Mouse (Mus musculus) regulatory T cell (primary cell): ENCODE measurements around the gene Atp5s.

Experiments
- in situ Hi-C: fragments of 300-600 bp; cut with MboI, MseI; formaldehyde crosslinking; loops from one replicate; pipeline ENCODE4 v1.15.1; 2025; ENCODE audit warnings: high pct_unique_total_duplicates

Atp5s gene

DNA sequence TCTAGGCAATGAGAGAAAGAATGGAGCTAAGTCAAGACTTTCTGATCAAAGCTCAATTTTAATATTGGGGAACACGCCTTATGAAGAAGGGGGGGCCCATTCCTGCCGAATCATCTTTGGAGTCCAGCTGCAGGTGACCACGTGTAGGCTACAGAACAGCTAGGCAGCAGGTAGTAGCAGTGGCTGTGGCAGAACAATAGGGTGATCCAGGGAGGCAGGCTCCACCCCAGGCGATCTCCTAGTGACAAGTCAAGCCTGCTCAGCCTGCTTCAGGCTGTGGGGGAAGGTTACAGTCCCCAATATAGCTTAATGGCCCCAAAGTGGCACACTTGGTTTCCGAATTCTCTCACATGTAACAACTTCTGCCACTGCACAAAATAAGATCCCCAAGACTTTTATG lies 7.5 kb downstream of the Atp5s start:
- in situ Hi-C loops = no loop called here

DNA sequence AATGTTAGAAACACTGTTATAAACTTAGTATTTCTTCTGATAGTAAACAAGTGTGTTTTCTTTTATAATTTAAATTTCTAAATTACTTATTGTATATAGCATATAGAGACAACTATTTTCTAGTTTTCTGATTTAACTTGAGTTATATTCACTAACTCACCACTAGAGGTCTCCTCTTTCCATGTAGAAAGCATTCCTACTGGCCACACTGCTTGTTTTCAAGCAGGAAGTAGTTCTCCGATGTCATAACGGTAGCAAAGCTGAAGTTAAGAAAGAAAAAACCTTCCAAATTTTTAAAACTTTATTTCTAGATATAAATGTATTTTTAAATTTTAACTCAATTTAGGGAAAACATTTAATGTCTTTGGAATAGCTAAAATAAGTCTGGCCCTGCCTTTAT lies 8.8 kb downstream of the Atp5s start:
- in situ Hi-C loops = no loop called here

DNA sequence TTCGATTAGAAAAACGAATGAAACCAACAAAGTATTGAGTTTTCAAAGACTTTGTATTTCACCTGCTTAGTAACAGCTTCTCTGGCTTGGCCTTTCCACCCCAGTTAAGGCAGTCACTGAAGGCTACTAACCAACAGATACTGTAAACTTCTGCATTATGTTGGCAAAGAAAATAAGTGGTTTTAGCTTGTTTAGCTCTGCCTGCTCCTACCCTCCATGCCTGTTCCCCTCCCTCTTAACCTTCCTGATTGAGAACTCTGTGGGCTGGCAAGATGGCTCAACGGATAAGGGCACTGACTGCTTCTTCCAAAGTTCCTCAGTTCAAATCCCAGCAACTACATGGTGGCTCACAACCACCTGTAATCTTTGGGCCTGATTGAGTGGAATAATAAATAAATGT lies 9.2 kb downstream of the Atp5s start:
- in situ Hi-C loops = no loop called here

DNA sequence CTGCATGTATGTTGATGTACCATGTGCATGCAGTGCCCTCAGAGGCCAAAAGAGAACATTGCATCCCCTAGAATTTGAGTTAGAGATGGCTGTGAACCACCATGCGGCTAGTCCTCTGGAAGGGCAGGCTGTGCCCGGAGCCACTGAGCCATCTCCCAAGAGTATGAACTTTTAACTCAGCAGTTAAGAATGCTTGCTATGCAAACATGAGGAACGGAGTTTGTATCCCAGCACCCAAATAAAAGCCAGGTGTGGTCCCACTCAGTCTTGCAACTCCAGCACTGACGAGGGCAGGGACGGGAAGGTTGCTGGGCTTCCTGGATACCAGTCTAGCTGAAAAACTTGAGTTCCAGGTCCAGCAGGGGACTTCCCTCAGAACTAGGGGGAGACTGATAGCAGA lies 17.2 kb downstream of the Atp5s start:
- in situ Hi-C loops = loop anchor here (5.0 kb wide), 1 partner anchor 155 kb away; no protein-coding TSS in a partner anchor

DNA sequence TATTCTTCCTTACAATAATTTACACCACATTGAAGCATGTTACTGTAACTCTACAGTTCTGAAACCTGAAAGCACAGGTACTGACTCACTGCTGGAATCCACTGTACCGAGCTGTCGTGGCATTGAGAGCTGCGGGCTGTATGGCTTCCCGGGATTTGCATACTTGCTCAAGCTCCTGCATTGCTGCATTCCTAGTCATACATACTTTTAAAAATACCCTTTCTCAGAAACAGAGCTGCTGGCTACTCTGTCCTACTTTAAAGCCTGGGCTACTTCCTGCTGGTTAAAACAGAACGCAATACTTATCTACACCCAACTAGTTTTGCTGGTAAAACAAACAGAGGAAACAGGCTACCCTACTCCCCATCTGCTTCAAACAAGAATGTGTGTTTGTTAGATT lies 19.4 kb downstream of the Atp5s start:
- in situ Hi-C loops = loop anchor here (5.0 kb wide), 1 partner anchor 153 kb away; no protein-coding TSS in a partner anchor

DNA sequence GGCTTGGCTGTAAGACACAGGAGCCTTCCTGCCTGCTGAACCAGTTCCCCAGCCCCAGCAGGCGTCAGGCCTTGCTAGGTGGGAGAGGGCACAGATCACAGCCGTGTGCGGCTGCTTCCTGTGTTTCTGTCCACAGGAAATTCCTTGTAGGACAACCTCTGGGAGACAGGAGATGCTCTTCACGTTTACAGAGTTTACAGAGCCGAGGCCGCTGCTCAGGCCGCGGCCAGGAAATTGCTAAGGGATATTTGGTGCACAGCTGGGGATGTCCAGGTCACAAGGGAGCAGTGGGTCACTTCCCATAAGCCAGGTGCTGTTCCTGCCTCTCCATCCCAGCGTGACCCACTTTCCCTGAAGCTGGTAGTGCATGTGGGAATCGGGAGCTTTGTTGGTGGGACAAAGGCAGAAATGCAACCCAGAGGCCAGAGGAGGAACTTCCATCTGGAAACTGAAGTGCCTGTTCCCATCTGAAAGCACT lies 27.2 kb downstream of the Atp5s start:
- in situ Hi-C loops = no loop called here

DNA sequence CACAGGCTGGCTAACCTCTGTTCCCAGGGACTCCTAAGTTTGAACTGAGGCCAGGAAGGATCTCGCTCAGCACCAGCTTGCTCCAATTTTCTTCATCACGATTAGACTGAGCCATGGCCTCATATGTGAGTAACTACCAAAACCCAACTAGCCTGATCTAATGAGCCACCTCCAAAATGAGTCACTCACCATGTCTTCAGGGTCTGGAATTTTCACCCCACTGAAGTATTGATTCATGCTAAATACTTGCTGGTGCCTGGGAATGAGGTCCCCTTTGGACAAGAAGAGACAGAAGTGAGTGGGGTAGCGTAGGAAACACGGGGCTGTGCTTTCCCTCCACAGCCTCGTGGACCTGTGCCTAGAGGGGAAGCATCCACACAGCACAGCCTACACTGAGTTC lies 29.2 kb downstream of the Atp5s start:
- in situ Hi-C loops = no loop called here

DNA sequence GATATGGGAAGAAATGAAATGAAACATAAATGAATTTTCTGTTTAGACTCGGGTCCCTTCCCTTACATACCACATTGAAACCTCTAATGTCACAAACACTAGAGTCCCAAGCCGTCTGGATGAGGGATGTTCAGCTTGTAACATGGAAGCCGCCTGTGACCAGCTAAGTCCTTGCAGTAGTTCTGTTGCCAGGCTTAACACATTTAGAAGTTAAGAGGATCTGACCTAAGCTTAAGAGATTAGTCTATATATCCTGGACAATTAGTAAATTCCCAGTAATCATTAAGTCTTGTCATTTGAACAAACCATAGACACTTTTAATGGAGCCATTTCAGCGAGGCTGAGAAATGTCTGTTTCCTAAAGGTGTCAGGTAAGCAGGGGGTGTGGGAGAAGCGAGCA lies 31.3 kb downstream of the Atp5s start:
- in situ Hi-C loops = no loop called here

DNA sequence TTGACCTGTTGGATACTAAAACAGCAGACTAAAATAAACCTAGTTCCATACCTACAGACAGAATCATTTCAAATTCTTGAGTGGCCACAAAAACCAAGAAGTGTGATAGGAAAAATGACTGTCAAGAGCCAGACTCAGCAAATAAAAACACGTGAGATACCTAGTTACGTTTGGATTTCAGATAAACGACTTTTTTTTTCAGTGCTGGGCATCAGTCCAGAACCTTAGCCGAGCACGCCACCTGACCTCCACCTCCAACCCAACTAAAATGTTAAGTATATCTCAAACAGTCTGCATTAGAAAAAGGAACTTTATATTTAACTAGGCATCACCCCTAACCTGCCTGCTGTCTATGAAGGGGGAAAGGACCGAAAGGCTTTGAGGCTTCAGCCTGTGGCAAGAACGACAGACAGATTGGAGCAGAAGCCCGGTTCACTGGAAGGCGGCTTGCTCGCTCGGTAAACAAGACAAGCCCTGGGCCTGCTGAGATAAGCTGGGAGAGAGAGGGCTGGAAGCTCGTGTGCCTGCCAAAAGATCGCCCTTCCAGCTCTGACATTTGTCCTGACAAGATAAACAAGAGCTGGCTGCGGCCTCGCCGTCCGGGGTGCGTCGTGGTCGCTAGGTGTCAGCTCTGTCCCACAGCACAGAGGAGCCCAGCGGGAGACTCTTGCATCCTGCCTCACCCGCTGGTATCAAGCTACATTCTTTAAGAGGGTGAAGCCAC lies 32.8 kb downstream of the Atp5s start:
- in situ Hi-C loops = no loop called here

DNA sequence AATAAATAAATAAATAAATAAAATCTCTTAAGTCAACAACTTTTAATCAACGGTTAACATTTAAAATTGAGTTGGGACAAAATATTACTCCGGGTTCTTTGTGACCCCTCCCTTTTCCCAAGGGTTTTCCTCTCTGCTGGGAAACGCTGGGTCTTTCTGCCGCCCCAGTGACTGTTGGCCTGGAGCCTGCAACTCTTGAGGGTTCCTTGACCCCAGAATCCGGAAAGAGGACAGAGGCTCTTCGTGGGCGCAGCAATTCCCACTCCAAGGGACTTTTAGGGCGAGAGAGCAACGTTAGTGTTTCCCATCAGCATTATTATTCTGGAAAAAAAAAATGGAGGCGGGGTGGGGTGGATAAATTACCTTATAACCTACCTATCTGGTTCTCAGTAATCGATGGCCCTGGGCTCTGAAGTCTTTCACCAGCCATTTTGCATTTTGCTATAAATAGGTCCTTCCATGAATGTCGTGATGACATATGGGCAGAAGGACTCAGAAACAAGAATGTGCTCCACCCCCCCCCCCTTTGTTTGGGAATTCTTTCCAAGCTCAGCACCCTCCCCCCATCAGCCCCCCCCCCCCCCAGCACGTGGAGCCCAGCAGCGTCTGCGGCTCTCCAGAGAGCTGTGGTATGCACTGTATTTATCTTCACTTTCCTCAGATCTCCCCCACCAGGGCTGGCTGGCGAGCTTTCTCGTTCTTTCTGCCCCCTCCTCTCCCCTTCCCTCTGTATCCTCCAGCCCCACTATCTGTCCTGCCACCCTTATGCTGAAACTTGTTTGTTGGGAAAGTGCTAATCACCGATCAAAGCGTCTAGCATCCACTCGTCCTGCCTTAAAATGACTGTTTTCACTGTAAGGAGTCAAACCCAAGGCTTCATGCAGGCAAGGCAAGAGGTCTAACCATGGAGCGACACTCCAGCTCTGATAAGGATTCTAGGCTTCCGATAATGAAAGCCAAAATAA lies 33.8 kb downstream of the Atp5s start:
- in situ Hi-C loops = no loop called here

DNA sequence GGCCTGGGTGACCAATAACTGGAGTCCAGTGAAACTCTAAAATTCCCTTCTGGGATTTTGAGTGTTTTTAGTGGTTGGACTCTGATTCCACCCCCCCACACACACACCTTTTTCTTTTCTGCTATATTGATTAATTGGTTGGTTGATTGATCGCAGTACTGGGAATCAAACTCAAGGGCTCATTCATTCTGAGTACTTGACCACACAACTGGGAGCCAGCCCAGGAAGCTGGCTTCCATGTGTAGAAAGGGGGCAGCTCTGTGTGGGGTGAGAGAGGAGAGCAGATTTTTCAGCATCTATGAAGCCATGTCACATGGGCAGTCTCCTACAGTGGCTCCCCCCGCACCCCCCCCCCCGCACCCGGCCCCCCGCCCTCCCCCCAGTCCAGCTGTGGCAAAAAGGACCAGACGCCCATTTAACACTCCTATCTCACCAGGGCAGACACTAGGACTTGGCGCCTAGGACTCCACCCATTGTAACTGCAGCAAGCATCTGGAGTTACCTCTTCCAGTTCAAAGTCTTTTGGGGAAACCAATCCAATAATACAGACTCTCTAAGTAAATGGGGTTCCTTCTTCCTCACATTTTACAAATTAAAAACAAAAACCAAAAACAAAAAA lies 34.6 kb downstream of the Atp5s start:
- in situ Hi-C loops = no loop called here

DNA sequence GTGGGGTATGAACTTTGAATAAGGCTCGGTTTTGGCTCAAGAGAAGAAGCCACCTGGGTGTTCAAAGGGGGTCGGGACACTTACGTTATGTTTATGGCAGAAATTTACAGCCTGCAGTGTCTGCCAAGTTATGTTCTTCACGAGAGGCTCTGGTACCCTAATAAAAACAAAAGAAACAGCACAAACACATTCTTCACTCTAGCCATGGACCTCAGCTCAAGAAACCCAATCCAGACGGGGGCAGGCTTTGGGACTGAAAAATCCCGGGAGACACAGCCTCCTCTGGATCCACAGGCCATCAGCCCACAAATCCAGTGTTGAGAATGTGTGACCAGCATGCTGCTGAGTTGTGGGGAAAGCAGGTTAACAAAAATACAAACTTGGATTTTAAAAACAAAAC lies 35.3 kb downstream of the Atp5s start:
- in situ Hi-C loops = loop anchor here (10.0 kb wide), 1 partner anchor 295 kb away; no protein-coding TSS in a partner anchor

DNA sequence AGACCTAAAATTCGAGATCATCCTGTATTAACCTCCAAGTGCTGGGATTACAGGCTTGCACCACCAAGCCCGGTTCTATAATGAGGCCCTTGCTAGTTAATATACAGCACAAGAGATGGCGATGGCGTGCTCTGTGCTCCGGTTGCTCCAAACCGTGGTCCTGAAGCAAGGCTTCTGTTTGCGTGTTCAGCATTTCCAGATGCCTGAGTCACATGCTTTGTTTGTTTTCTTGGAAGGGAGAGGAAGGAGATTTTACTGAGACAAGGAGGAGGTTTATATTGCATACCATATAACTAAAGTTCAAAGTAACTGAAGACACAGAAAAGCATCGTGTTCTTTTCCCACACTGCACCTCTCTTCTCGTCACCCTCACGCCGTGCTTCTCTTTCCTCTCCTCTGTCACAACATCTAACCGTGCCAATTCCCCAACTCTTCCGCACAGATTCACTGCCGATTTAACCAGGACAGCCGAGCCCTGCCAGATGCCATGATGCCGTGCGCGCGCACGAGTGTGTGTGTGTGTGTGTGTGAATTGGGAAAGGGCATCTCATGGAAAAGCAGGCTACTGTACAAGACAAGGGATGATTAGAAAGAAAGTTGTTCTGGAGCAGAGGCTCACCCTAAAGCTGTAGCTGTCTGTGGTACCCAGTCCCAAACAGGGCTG lies 36.1 kb downstream of the Atp5s start:
- in situ Hi-C loops = loop anchor here (10.0 kb wide), 1 partner anchor 294 kb away; no protein-coding TSS in a partner anchor

DNA sequence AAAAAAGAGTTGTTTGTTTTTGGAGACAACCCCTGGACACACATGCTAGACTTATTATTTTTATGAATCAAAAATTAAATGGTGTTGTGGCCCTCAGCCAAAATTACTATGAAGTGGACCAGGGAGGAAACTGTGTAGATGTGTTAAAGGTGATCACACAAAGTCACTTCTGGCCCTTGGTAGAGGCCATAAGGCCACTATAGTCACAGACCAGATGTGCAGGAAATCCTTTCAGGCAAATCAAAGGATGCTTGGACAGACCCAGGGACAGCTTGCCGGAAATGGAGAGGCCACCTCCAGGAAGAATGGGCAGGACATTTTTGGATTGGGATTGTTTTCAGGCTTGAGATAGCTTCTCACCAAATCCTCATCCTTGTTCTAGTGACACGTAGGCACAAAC lies 36.9 kb downstream of the Atp5s start:
- in situ Hi-C loops = loop anchor here (10.0 kb wide), 1 partner anchor 293 kb away; no protein-coding TSS in a partner anchor

DNA sequence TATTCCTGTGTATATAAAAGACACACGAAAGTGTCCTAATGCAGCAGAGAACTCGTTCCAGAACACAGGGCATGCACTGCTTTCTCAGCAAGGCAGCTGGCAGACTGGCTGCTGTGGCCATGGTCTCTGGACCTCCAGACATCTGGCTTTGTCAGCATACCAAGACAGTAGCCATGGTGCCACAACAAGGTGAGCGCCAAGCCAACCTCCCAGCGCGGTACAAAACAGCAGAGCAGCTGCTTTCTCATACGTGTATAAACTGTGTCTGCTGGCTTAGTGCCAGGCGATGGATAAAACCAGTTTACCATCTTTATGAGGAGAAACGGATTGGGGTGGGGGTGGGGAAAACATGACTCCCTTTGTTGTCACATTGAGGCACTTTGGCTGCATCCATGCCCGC lies 40.8 kb downstream of the Atp5s start:
- in situ Hi-C loops = loop anchor here (10.0 kb wide), 1 partner anchor 289 kb away; no protein-coding TSS in a partner anchor

DNA sequence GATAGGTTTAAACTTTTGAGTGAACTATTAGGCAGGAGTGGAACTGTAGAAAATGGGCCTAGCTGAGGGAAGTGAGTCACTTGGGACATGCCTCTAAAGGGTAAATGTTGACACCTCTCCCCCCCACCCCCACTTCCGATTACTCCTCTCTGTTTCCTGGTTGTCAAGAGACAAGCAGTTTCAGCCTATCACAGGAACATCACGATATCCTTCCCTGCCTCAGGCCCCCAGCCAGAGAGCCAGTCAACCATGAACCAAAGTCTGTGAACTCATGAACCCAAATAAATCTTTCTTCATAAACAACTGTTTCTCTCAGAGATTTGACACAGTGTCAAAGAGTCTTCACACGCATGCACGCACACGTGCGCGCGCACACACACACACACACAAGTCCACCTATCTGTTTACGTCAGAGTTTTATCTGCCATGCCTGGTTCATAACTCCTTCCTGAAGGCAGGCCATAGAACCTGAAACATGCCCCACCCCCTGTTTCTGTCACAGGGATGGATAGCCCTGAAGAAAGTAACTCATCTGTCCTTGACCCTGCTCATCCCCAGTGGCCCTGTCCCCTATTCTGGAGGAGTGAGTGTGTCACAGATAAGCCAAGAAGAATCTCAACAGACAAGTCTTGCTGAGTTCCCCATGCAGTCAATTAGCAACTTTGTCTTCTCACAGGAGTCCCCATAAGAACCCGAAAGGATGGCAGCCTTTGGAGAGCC lies 41.6 kb downstream of the Atp5s start:
- in situ Hi-C loops = loop anchor here (10.0 kb wide), 1 partner anchor 288 kb away; no protein-coding TSS in a partner anchor

DNA sequence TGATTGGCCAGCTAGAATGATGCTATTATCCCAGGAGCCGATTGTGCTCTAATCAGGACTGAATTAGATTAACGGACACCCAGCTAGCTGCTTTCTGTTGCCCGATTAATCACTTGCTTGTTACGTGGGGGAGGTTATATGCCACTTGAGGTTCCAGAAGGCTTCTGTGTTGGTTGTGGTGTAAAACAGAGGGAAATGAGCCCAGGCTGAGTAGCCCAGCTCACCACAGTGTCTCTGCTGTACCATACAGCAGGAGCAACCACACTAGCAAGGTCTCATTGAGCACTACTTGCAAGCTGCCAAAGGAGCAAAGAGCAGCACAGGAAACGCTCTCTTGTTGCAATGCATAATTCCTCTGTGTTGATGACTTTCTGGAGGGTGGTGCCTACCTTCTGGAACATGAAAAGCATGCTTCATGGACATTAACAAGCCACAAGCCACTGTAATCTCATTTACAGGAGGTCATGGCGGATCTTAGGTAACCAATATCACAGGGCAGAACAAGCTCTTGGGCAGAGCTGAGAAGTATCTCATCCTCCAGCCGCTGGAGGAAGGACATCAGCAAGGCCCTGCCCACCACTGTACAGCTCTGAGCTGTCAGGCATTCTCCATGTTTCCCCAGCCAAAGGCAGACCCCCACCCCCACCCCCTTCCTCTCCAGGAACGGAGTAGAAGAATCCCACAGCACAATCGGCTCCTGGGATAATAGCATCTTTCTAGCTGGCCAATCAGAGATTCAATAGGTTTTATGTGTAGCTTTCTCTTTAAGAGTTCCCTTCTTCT lies 42.9 kb downstream of the Atp5s start:
- in situ Hi-C loops = loop anchor here (10.0 kb wide), 1 partner anchor 287 kb away; no protein-coding TSS in a partner anchor

DNA sequence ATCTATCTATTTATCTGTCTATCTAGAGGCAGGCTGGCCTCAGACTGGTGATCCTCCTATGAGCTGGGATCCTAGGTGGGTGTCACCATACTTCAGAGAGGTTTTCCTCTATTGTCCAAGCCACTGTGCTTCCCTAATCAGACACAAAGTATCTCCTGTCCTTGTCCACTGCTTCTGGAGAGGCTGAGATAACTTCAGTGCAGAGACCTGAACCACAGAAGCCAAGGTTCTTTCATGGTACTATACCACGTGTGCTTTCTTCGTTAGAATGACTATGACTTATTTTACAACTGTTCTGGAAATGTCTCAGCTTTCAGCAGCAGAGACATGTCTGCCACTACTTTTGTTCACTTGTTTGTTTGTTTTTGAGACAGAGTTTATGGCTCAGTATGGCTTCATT lies 44.1 kb downstream of the Atp5s start:
- in situ Hi-C loops = loop anchor here (10.0 kb wide), 1 partner anchor 286 kb away; no protein-coding TSS in a partner anchor

DNA sequence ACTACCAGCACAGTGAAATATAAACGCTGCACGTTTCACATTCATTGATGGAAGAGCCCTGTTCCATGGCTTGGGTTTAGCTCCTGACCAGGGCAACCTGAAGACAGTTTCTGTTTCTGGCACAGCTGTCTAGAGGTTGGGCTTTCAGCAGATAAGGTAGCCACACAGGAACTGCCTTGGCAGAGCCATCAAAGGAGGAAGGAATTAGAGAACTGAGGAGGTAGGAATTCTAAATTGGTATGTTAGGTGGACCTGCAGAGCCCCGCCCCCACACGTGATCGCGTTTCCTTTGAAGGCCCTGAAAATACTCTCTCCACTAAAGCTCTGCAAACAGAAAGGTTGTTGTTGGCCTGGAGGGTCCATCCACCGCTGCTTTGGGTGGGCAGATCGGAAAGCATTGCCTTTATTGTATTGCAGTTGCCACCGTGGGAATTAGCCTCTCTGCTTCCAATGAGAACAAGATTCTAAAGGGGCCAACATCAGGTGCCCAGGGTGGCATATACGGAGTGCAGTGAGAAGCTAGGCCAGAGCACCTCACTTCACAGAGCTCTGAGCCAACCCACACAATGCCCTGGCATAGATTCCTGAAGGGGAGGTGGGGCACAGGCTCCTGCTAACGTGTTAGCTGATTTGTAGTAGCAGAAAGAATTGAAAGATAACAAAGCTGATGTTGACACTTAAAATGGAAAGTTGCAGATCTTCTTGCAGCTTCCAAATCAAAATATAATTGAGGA lies 52.0 kb downstream of the Atp5s start:
- in situ Hi-C loops = no loop called here
